Mouse (Mus musculus): ENCODE measurements around the gene Plekhg3. TPM values are rescaled to one million over a fixed set of nuclear protein-coding genes. Genes with fewer than 3 reads are reported as not detected.

Plekhg3 gene
- polyA plus RNA-seq, 1 experiment, result 21.8 TPM

- no peak overlapping the region for H3K4me3 ChIP-seq (ENCODE audit: insufficient read depth, low read length)
- no peak overlapping the region for H3K27ac ChIP-seq (ENCODE audit: insufficient read depth, low read length)
- TF ChIP-seq POLR2A (IDR thresholded peaks at IDR 0.05; ENCODE audit: low read depth, low read length), result no peak
- TF ChIP-seq CTCF (IDR thresholded peaks at IDR 0.05; ENCODE audit: borderline replicate concordance, insufficient read depth, low read length), result no peak
- H3K4me1 ChIP-seq (ENCODE audit: control insufficient read depth, insufficient read depth, low read length), result peaks cover 3% of the 10 kb centered on the region; the same call in 1 of the 2 replicates
Measured at GRCm38 (mm10) chr12:76518909-76519842, 11.5 kb upstream of the Plekhg3 start.

- H3K27ac ChIP-seq (ENCODE audit: insufficient read depth, low read length), result no peak overlapping the region
- TF ChIP-seq POLR2A (IDR thresholded peaks at IDR 0.05; ENCODE audit: low read depth, low read length), result no peak
- TF ChIP-seq CTCF (IDR thresholded peaks at IDR 0.05; ENCODE audit: borderline replicate concordance, insufficient read depth, low read length), result no peak
Measured at GRCm38 (mm10) chr12:76523654-76524053, 7.0 kb upstream of the Plekhg3 start.

GRCm38 (mm10) chr12:76524915-76525314, 5.8 kb upstream of the Plekhg3 start:
- H3K27ac ChIP-seq (ENCODE audit: insufficient read depth, low read length), result no peak overlapping the region
- peaks cover 3% of the 10 kb centered on the region; the same call in 1 of the 2 replicates for H3K4me1 ChIP-seq (ENCODE audit: control insufficient read depth, insufficient read depth, low read length)
- no peak overlapping the region for H3K4me3 ChIP-seq (ENCODE audit: insufficient read depth, low read length)
- TF ChIP-seq CTCF (IDR thresholded peaks at IDR 0.05; ENCODE audit: borderline replicate concordance, insufficient read depth, low read length) (no peak), POLR2A (IDR thresholded peaks at IDR 0.05; ENCODE audit: low read depth, low read length) (no peak)

More at GRCm38 (mm10) chr12:76523654-76524053, 7.0 kb upstream of the Plekhg3 start:
- H3K4me3 ChIP-seq (ENCODE audit: insufficient read depth, low read length), result no peak overlapping the region
- H3K4me1 ChIP-seq (ENCODE audit: control insufficient read depth, insufficient read depth, low read length), result peaks cover 3% of the 10 kb centered on the region; the same call in 1 of the 2 replicates

- H3K4me3 ChIP-seq (ENCODE audit: insufficient read depth, low read length), result no peak overlapping the region
- TF ChIP-seq CTCF (IDR thresholded peaks at IDR 0.05; ENCODE audit: borderline replicate concordance, insufficient read depth, low read length), result no peak
- TF ChIP-seq POLR2A (IDR thresholded peaks at IDR 0.05; ENCODE audit: low read depth, low read length), result no peak
- peaks cover 9% of the 10 kb centered on the region for H3K4me1 ChIP-seq (ENCODE audit: control insufficient read depth, insufficient read depth, low read length)
- H3K27ac ChIP-seq (ENCODE audit: insufficient read depth, low read length), result no peak overlapping the region
Measured at GRCm38 (mm10) chr12:76527245-76527881, 3.3 kb upstream of the Plekhg3 start.

- Histone ChIP-seq H3K27ac (ENCODE audit: insufficient read depth, low read length) (peak overlapping the region; percentile 23; the same call in 1 of the 2 replicates), H3K4me1 (ENCODE audit: control insufficient read depth, insufficient read depth, low read length) (peaks cover 7% of the 10 kb centered on the region), H3K4me3 (ENCODE audit: insufficient read depth, low read length) (no peak overlapping the region)
- TF ChIP-seq CTCF (IDR thresholded peaks at IDR 0.05; ENCODE audit: borderline replicate concordance, insufficient read depth, low read length) (no peak), POLR2A (IDR thresholded peaks at IDR 0.05; ENCODE audit: low read depth, low read length) (no peak)
Measured at GRCm38 (mm10) chr12:76528766-76529165, 1.9 kb upstream of the Plekhg3 start.

- H3K4me1 ChIP-seq (ENCODE audit: control insufficient read depth, insufficient read depth, low read length), result peaks cover 20% of the 10 kb centered on the region
- peak overlapping the region; percentile 84 for H3K4me3 ChIP-seq (ENCODE audit: insufficient read depth, low read length)
- H3K27ac ChIP-seq (ENCODE audit: insufficient read depth, low read length), result no peak overlapping the region
- no peak for TF ChIP-seq CTCF (IDR thresholded peaks at IDR 0.05; ENCODE audit: borderline replicate concordance, insufficient read depth, low read length)
- no peak for TF ChIP-seq POLR2A (IDR thresholded peaks at IDR 0.05; ENCODE audit: low read depth, low read length)
Measured at GRCm38 (mm10) chr12:76531986-76532925, 1.6 kb downstream of the Plekhg3 start.

GRCm38 (mm10) chr12:76532926-76533376, 2.3 kb downstream of the Plekhg3 start:
- no peak for TF ChIP-seq CTCF (IDR thresholded peaks at IDR 0.05; ENCODE audit: borderline replicate concordance, insufficient read depth, low read length)
- TF ChIP-seq POLR2A (IDR thresholded peaks at IDR 0.05; ENCODE audit: low read depth, low read length), result no peak; the same call in 1 of the 2 replicates
- Histone ChIP-seq H3K4me3 (ENCODE audit: insufficient read depth, low read length) (peak overlapping the region; percentile 84), H3K27ac (ENCODE audit: insufficient read depth, low read length) (no peak overlapping the region; the same call in 1 of the 2 replicates), H3K4me1 (ENCODE audit: control insufficient read depth, insufficient read depth, low read length) (peaks cover 20% of the 10 kb centered on the region)

- Histone ChIP-seq H3K4me1 (ENCODE audit: control insufficient read depth, insufficient read depth, low read length) (peaks cover 20% of the 10 kb centered on the region), H3K27ac (ENCODE audit: insufficient read depth, low read length) (peak overlapping the region; percentile 82), H3K4me3 (ENCODE audit: insufficient read depth, low read length) (peak overlapping the region; percentile 84)
- peak; percentile 52 for TF ChIP-seq POLR2A (IDR thresholded peaks at IDR 0.05; ENCODE audit: low read depth, low read length)
- TF ChIP-seq CTCF (IDR thresholded peaks at IDR 0.05; ENCODE audit: borderline replicate concordance, insufficient read depth, low read length), result no peak
Measured at GRCm38 (mm10) chr12:76533377-76534222, 2.9 kb downstream of the Plekhg3 start.
